Mouse (Mus musculus) megakaryocyte-erythroid progenitor cell, adult 5-6 weeks (primary cell): ENCODE measurements at regions not wholly inside any gene's neighbourhood (a gene's known extent, or its start where the extent isn't known, plus 50 kb on each side); places are given as distances from the start of the nearest gene placed in this dataset.

ENCODE experiments used
- ATAC-seq: replicated peaks from 2 replicates; pipeline ENCODE4 v1.8.0; 2016; ENCODE audit warnings: mild to moderate bottlenecking, inconsistent platforms; ENCODE audit not compliant: severe bottlenecking, poor library complexity, low FRiP score, low TSS enrichment

DNA sequence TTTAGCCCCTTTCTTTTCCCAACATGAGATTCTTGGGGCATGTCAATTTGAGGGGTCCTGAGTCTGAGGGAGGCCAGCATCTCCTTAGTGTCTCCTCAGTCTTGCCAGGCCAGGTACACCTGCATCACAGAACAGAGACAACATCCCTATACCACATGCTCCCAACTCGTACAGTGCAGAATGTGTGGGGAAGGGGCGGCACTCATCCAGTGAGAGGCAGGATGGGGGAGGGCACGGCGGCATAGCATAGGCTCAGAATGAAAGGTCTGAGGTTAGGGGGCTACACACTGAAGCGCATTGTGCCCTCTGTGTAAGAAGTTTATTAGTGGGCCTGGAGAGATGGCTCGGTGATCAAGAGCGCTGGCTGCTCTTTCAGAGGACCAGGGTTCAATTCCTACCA lies 256.4 kb upstream of the Hs6st1 start:
- no peak for ATAC-seq

DNA sequence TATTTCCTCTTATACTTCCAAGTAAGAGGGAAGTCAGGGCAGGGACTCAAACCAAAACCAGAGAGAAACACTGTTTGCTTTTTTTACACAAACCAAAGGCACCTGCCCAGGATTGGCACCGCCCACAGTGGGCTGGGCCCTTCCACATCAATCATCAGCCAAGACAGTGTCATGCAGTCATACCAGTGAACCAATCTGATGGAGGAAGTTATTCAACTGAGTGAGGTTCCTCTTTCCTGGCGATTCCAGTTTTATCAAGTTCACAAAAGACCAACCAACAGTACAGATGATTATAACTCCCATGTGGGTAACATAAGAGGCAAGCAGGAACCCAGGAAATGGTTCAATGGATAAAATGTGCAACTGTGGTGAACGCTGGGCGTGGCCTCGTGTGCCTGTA lies 254.6 kb upstream of the Hs6st1 start:
- peak; percentile 50; the same call in 1 of the 2 replicates for ATAC-seq

DNA sequence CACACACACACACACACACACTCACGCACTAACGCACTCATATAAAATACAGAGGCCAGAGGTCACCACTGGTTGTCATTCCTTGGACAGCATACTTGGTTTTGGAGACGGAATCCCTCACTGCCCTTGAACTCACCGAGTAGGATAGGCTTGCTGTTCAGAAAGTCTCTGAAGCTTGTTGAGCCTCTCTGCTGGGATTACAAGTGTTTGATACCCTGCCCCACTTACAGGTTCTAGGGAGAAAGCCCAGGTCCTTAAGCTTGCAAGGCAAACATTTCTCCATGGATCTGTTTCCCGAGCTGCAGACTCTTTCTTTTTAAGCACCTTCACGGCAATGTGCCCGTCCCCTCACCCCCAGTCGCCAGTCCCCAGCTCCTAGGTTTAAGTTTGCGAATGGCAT lies 254.0 kb upstream of the Hs6st1 start:
- ATAC-seq, result no peak

- ATAC-seq, result no peak
Observed at GRCm38 (mm10) chr1:35814751-35815150, 253.4 kb upstream of the Hs6st1 start.

GRCm38 (mm10) chr1:35821791-35822190 lies 246.4 kb upstream of the Hs6st1 start:
- no peak for ATAC-seq

DNA sequence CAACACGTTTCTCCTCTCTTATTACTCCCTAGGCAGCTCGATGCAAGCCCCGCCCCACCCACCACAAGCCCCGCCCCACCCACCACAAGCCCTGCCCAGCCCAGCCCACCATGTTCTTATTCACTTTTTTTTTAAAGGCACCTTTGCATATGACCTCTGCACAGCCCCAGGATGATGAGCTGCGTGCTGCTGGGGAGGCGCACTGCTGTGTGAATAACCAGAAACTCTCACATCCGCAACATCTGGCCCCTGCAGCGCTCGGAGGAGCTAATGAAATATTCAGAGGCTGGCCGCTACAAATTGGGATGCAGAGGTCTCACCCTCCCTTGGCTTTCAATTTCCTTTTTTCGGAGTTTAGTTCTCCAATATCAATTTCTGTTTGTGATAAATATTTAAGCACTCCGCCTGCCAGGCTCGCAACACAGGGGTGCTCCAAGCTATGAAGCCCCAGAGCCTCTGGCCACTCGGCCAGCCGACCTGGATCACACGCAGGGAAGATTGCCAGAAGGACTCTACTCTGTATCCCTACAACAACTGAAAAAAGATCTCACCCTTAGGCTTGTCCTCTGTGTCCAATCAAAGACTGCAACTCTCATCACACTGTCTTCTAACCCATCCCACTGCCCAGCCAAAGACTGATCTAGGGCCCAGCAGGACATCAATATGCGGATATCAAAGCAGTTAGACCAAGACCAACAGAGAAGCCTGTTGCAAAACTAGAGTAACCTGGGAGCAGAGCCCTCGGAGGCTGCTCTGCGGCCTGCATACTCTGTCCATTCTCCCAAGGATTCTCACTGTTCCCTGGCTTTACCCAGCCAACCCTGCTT lies 245.6 kb upstream of the Hs6st1 start:
- ATAC-seq, result no peak

- ATAC-seq, result no peak
Observed at GRCm38 (mm10) chr1:35823496-35823895, 244.7 kb upstream of the Hs6st1 start.

- no peak for ATAC-seq
Observed at GRCm38 (mm10) chr1:35823981-35824880, 244.0 kb upstream of the Hs6st1 start.

- no peak for ATAC-seq
Observed at GRCm38 (mm10) chr1:35825531-35825966, 242.7 kb upstream of the Hs6st1 start.

DNA sequence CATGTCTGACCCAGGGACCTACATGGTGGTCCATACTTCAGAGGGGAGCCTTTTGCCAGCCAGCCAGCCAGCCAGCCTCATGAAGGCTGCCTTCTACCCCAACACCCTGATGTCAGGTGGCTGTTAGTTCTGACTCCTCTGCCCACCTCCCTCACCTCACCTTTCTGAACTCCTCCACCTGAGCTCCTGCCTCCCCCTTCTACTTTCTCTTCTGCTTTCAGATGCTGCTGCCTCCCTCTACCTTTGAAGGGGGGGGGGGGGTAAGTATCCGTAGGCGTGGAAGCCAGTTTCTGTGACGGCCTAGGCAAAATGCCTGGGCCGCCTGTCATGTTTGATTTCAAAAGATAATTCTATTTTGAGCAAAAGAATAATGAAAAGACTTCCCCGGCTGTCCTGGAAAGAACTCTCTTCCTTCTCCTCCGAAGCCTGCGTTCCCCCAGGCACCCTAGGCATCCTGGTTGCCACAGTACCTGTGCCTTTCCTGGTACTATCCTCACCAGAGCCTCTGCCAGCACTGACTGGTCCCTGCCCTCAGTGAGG lies 241.6 kb upstream of the Hs6st1 start:
- no peak for ATAC-seq

DNA sequence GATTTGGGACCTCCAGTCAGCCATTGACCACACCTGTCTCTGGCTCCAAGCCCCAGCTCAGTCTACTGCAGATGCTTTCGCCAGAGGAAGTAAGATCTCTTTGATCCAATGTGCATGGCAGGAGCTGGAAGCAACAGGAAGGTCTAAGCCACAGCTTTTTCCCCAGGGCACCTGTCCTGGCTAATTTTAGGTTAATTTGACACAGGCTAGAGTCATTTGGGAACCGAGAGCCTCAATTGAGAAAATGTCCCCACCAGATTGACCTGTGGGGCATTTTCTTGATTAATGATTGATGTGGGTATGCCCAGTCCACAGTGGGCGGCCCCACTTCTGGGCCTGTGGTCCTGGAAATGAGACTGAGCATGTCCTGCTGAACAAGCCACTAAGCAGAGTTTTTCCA lies 240.7 kb upstream of the Hs6st1 start:
- ATAC-seq, result no peak

DNA sequence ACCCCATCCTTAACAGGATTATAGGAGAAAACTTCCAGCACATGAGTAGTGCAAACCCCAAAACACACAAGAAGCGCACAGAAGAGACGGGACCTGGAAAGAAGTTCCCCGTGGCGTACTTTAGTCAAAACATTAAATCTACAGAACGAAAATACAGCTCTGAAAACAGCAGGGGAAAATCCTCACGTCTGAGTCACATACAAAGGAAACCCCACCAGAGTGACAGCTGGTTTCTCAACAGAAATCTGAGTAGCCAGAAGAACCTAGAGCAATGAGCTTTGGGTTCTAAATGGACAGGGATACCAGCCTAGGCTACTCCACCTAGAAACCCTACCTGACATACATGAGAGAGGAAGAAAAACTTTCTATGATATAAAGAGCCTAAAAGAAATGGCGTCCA lies 234.0 kb upstream of the Hs6st1 start:
- ATAC-seq, result no peak

- ATAC-seq, result no peak
Observed at GRCm38 (mm10) chr1:35836552-35836951, 231.6 kb upstream of the Hs6st1 start.

DNA sequence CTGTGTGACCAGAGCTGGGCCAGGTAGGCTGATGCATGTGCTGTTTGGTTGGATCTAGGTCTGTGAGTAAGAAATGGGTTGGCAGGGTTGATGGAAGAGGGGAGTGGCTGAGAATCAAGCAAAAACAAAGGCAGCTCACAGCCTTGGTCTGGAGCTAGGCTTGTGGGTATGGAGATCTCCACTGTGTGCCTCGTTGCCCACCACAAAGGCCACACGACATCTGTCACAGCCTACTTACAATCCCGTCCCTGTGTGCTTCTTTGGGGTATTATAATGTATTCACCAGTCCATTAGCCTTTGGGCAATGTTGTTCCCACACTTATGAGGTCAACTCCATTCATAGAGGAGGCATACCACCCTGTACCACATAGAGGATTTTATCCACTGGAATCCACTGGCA lies 229.6 kb upstream of the Hs6st1 start:
- no peak for ATAC-seq

DNA sequence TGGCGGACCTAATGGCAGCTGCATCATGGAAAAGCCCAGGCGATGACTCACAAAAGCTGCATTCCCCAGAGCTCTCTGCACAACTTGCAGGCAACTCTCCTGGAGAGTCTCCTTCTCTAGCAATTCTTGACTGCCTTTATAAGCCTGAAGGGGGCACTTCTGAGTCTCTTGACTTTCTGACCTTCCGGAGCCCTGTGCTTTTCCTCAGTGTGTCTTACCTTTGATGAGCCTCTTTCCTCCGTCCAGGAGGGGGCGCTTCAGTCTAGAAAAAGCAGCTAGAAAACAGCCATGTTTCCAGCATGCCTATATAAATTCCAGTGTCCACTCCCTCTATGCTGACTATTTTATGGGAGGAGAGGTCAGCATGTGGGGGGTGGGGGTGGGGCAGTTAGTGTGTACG lies 228.8 kb upstream of the Hs6st1 start:
- ATAC-seq, result peak; percentile 92

GRCm38 (mm10) chr1:35841626-35842025 lies 226.6 kb upstream of the Hs6st1 start:
- no peak for ATAC-seq

- peak; percentile 58; the same call in 1 of the 2 replicates for ATAC-seq
Observed at GRCm38 (mm10) chr1:35842707-35843106, 225.5 kb upstream of the Hs6st1 start.

- no peak for ATAC-seq
Observed at GRCm38 (mm10) chr1:35843566-35843965, 224.6 kb upstream of the Hs6st1 start.

DNA sequence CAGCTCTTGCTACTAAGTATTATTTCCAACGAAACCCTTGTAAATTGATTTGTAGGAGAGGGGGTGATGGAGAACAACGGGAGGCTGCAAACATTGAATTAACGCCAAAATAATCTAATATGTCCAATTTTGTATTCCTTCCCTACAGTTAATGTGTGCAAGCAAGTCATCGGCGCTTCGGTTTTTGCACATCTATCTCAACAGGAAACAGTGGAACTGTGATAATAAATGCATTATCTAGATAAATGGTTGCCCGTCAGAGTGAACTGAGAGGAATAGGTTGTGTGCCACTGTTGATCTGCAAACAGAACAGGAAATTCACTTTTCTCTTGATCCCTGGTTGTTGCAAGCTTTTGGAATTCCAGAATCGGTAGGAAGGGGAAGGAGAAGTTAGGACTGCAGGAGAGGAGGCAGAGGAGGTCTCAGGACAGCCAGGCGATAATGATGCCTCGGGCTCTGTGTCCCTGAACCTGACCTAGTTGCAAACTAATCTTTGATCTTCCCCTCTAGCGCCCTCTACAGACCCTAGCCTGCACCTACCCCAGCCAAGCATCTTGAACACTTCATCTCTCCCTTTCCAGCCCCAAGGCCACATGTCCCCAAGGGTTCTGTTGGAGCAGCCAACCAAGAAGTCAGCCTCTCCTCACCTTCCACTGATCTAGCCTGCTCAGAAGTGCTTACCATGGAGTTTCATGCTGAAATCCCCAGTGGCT lies 221.8 kb upstream of the Hs6st1 start:
- peak; percentile 66 for ATAC-seq
